Mouse (Mus musculus): ENCODE measurements around the gene Shisa4. TPM values are rescaled to one million over a fixed set of nuclear protein-coding genes. Genes with fewer than 3 reads are reported as not detected.
A peak's percentile ranks its signal among the peaks of the same experiment; 100 is the strongest.

Shisa4 gene
- total RNA-seq (2014; rRNA removed), result 158 and 165 TPM in 2 replicates
- 160 and 161 TPM in 2 replicates for polyA plus RNA-seq (2015; fragmentation: Nextera tagmentation; extraction: Ambion mirVana)

- Histone ChIP-seq H3K36me3 (ENCODE audit: insufficient read depth, low read length) (no peaks in the 10 kb centered on the region), H3K4me1 (ENCODE audit: insufficient read depth, low read length) (peaks cover 22% of the 10 kb centered on the region), H3K4me2 (ENCODE audit: low read depth, low read length) (peak within 1 kb of the TSS; percentile 93), H3K9me3 (ENCODE audit: low read length) (no peaks in the 10 kb centered on the region), H3K27me3 (ENCODE audit: insufficient read depth, low read length) (no peaks in the 10 kb centered on the region), H3K27ac (peak within 1 kb of the TSS; percentile 90), H3K4me3 (ENCODE audit: low read length) (peak within 1 kb of the TSS; percentile 80), H3K9ac (replicated peaks; ENCODE audit: low read length) (peak within 1 kb of the TSS; percentile 90)
- WGBS, result 1% methylated on average over 37 of the region's 38 CpGs
- DNase-seq (ENCODE audit: low spot score), result peak; percentile 88
- peak; percentile 40 for TF ChIP-seq CTCF (IDR thresholded peaks at IDR 0.05; ENCODE audit: low read depth)
- peak; percentile 95 for ATAC-seq
These were observed at the start of gene Shisa4 for GRCm38 (mm10) chr1:135374868-135375581. TSS of gene Shisa4 (minus strand) at chr1:135375237.

- no peak overlapping the region for H3K27ac ChIP-seq
- TF ChIP-seq CTCF (IDR thresholded peaks at IDR 0.05; ENCODE audit: low read depth), result no peak
- no peak for ATAC-seq
- H3K9ac ChIP-seq (replicated peaks; ENCODE audit: low read length), result no peak overlapping the region
- H3K4me2 ChIP-seq (ENCODE audit: low read depth, low read length), result no peak overlapping the region
- H3K4me3 ChIP-seq (ENCODE audit: low read length), result no peak overlapping the region
- 0 out of 2 replicates have a peak, but pooled peaks cover 3% of the 10 kb centered on the region for H3K4me1 ChIP-seq (ENCODE audit: insufficient read depth, low read length)
- H3K27me3 ChIP-seq (ENCODE audit: insufficient read depth, low read length), result no peaks in the 10 kb centered on the region
- DNase-seq (ENCODE audit: low spot score), result no peak
- 94% methylated on average over 6 of the region's 6 CpGs for WGBS
- H3K36me3 ChIP-seq (ENCODE audit: insufficient read depth, low read length), result peaks cover 32% of the 10 kb centered on the region
- no peaks in the 10 kb centered on the region for H3K9me3 ChIP-seq (ENCODE audit: low read length)
These were observed 47.7 kb upstream of the Shisa4 start for GRCm38 (mm10) chr1:135422772-135423171.

- TF ChIP-seq CTCF (IDR thresholded peaks at IDR 0.05; ENCODE audit: low read depth), result no peak
- peaks cover 77% of the 10 kb centered on the region for H3K36me3 ChIP-seq (ENCODE audit: insufficient read depth, low read length)
- no peak overlapping the region for H3K9ac ChIP-seq (replicated peaks; ENCODE audit: low read length)
- H3K27me3 ChIP-seq (ENCODE audit: insufficient read depth, low read length), result no peaks in the 10 kb centered on the region
- ATAC-seq, result no peak
- no peak overlapping the region for H3K4me2 ChIP-seq (ENCODE audit: low read depth, low read length)
- no peaks in the 10 kb centered on the region for H3K4me1 ChIP-seq (ENCODE audit: insufficient read depth, low read length)
- no peak for DNase-seq (ENCODE audit: low spot score)
- H3K27ac ChIP-seq, result no peak overlapping the region
- H3K9me3 ChIP-seq (ENCODE audit: low read length), result no peaks in the 10 kb centered on the region
- H3K4me3 ChIP-seq (ENCODE audit: low read length), result no peak overlapping the region
These were observed 39.0 kb upstream of the Shisa4 start for GRCm38 (mm10) chr1:135413996-135414395.

GRCm38 (mm10) chr1:135412130-135412529, 37.1 kb upstream of the Shisa4 start:
- TF ChIP-seq CTCF (IDR thresholded peaks at IDR 0.05; ENCODE audit: low read depth), result no peak
- Histone ChIP-seq H3K4me3 (ENCODE audit: low read length) (no peak overlapping the region), H3K27me3 (ENCODE audit: insufficient read depth, low read length) (no peaks in the 10 kb centered on the region), H3K36me3 (ENCODE audit: insufficient read depth, low read length) (peaks cover 76% of the 10 kb centered on the region), H3K9ac (replicated peaks; ENCODE audit: low read length) (no peak overlapping the region), H3K4me2 (ENCODE audit: low read depth, low read length) (no peak overlapping the region), H3K9me3 (ENCODE audit: low read length) (no peaks in the 10 kb centered on the region), H3K4me1 (ENCODE audit: insufficient read depth, low read length) (no peaks in the 10 kb centered on the region), H3K27ac (no peak overlapping the region)
- WGBS, result 83% methylated on average over 4 of the region's 4 CpGs
- DNase-seq (ENCODE audit: low spot score), result no peak
- no peak for ATAC-seq

- peak; percentile 9 for DNase-seq (ENCODE audit: low spot score)
- no peak for TF ChIP-seq CTCF (IDR thresholded peaks at IDR 0.05; ENCODE audit: low read depth)
- no peak overlapping the region for H3K4me2 ChIP-seq (ENCODE audit: low read depth, low read length)
- H3K4me3 ChIP-seq (ENCODE audit: low read length), result no peak overlapping the region
- ATAC-seq, result no peak
- WGBS, result 75% methylated on average over 2 of the region's 2 CpGs
- H3K4me1 ChIP-seq (ENCODE audit: insufficient read depth, low read length), result no peaks in the 10 kb centered on the region
- H3K27me3 ChIP-seq (ENCODE audit: insufficient read depth, low read length), result no peaks in the 10 kb centered on the region
- no peaks in the 10 kb centered on the region for H3K9me3 ChIP-seq (ENCODE audit: low read length)
- no peak overlapping the region for H3K9ac ChIP-seq (replicated peaks; ENCODE audit: low read length)
- H3K27ac ChIP-seq, result peak overlapping the region; percentile 5; the same call in 1 of the 2 replicates
- H3K36me3 ChIP-seq (ENCODE audit: insufficient read depth, low read length), result peaks cover 76% of the 10 kb centered on the region
These were observed 35.9 kb upstream of the Shisa4 start for GRCm38 (mm10) chr1:135410967-135411366.

- H3K36me3 ChIP-seq (ENCODE audit: insufficient read depth, low read length), result peaks cover 77% of the 10 kb centered on the region
- H3K27me3 ChIP-seq (ENCODE audit: insufficient read depth, low read length), result no peaks in the 10 kb centered on the region
- ATAC-seq (no peak), DNase-seq (ENCODE audit: low spot score) (no peak)
- no peaks in the 10 kb centered on the region for H3K9me3 ChIP-seq (ENCODE audit: low read length)
- no peak for TF ChIP-seq CTCF (IDR thresholded peaks at IDR 0.05; ENCODE audit: low read depth)
- no peak overlapping the region for H3K4me3 ChIP-seq (ENCODE audit: low read length)
- H3K4me1 ChIP-seq (ENCODE audit: insufficient read depth, low read length), result no peaks in the 10 kb centered on the region
- H3K9ac ChIP-seq (replicated peaks; ENCODE audit: low read length), result no peak overlapping the region
- no peak overlapping the region for H3K4me2 ChIP-seq (ENCODE audit: low read depth, low read length)
- WGBS, result 95% methylated on average over 4 of the region's 4 CpGs
- H3K27ac ChIP-seq, result no peak overlapping the region
These were observed 33.9 kb upstream of the Shisa4 start for GRCm38 (mm10) chr1:135408973-135409372.

GRCm38 (mm10) chr1:135405356-135405755, 30.3 kb upstream of the Shisa4 start:
- 88% methylated on average over 7 of the region's 7 CpGs for WGBS
- Histone ChIP-seq H3K4me1 (ENCODE audit: insufficient read depth, low read length) (no peaks in the 10 kb centered on the region), H3K9me3 (ENCODE audit: low read length) (no peaks in the 10 kb centered on the region), H3K9ac (replicated peaks; ENCODE audit: low read length) (no peak overlapping the region), H3K27ac (no peak overlapping the region), H3K36me3 (ENCODE audit: insufficient read depth, low read length) (peaks cover 80% of the 10 kb centered on the region), H3K4me3 (ENCODE audit: low read length) (no peak overlapping the region), H3K4me2 (ENCODE audit: low read depth, low read length) (no peak overlapping the region), H3K27me3 (ENCODE audit: insufficient read depth, low read length) (no peaks in the 10 kb centered on the region)
- no peak for TF ChIP-seq CTCF (IDR thresholded peaks at IDR 0.05; ENCODE audit: low read depth)
- DNase-seq (ENCODE audit: low spot score) (no peak), ATAC-seq (no peak)

Data from hindbrain, postnatal 0 days (tissue).